Mouse (Mus musculus) MN1 (cell line): ENCODE measurements at regions not wholly inside any gene's neighbourhood (a gene's known extent, or its start where the extent isn't known, plus 50 kb on each side); places are given as distances from the start of the nearest gene placed in this dataset.

Experiments
- DNase-seq: peaks from one replicate; pipeline ENCODE4 v3.0.0-alpha.2; 2016; ENCODE audit warnings: low spot score

- DNase-seq, result no peak
These were observed 129.4 kb upstream of the Rcn1 start for GRCm38 (mm10) chr2:105528535-105528934.

- DNase-seq, result no peak
These were observed 124.6 kb upstream of the Pax6 start for GRCm38 (mm10) chr2:105544099-105544498.

GRCm38 (mm10) chr2:105552092-105552491 is 116.6 kb upstream of the Pax6 start:
- DNase-seq, result no peak

GRCm38 (mm10) chr2:105586782-105587181 is 81.9 kb upstream of the Pax6 start:
- no peak for DNase-seq

- no peak for DNase-seq
These were observed 74.6 kb upstream of the Pax6 start for GRCm38 (mm10) chr2:105594131-105594530.

GRCm38 (mm10) chr2:105604553-105605116 is 64.1 kb upstream of the Pax6 start:
- DNase-seq, result no peak

- DNase-seq, result no peak
These were observed 60.6 kb upstream of the Pax6 start for GRCm38 (mm10) chr2:105607969-105608538.

- no peak for DNase-seq
These were observed 59.9 kb upstream of the Pax6 start for GRCm38 (mm10) chr2:105608756-105609155.

- DNase-seq, result no peak
These were observed 57.7 kb upstream of the Pax6 start for GRCm38 (mm10) chr2:105611014-105611413.

- no peak for DNase-seq
These were observed 57.0 kb upstream of the Pax6 start for GRCm38 (mm10) chr2:105611651-105612050.

- no peak for DNase-seq
These were observed 56.5 kb upstream of the Pax6 start for GRCm38 (mm10) chr2:105612051-105612664.

GRCm38 (mm10) chr2:105612706-105613105 is 56.0 kb upstream of the Pax6 start:
- no peak for DNase-seq

GRCm38 (mm10) chr2:105613243-105613642 is 55.5 kb upstream of the Pax6 start:
- DNase-seq, result peak; percentile 28

- DNase-seq, result peak; percentile 60
These were observed 52.6 kb upstream of the Pax6 start for GRCm38 (mm10) chr2:105615891-105616733.
